Mouse (Mus musculus) cerebellum, adult 2 months (tissue): ENCODE measurements around the gene Batf2.

Experiments
- CTCF ChIP-seq: fragments of 200-500 bp; IDR thresholded peaks from 2 replicates; pipeline ENCODE4 v1.5.1; 2011; ENCODE audit warnings: low read depth, mild to moderate bottlenecking, control low read depth, low read length, moderate library complexity, borderline replicate concordance; ENCODE audit not compliant: insufficient read depth
- POLR2A ChIP-seq: fragments of 200-500 bp; IDR thresholded peaks from 2 replicates; pipeline ENCODE4 v1.6.1; 2011; ENCODE audit warnings: low read length, control low read depth, borderline replicate concordance; ENCODE audit not compliant: insufficient read depth

- TF ChIP-seq CTCF, result no peak
- no peak for TF ChIP-seq POLR2A
Measured at GRCm38 (mm10) chr19:6204265-6204664, 63.5 kb downstream of the Batf2 start.
